Mouse (Mus musculus): ENCODE results near the gene Pdgfb. TPM values are rescaled to one million over a fixed set of nuclear protein-coding genes. Genes with fewer than 3 reads are reported as not detected.
A peak's percentile ranks its signal among the peaks of the same experiment; 100 is the strongest.

Pdgfb gene
- 32.2 and 33.7 TPM in 2 replicates for total RNA-seq (2014; rRNA removed; ENCODE audit: low replicate concordance)
- polyA plus RNA-seq (2015; fragmentation: Nextera tagmentation; extraction: Ambion mirVana), result 3.3 and 3.5 TPM in 2 replicates

DNA sequence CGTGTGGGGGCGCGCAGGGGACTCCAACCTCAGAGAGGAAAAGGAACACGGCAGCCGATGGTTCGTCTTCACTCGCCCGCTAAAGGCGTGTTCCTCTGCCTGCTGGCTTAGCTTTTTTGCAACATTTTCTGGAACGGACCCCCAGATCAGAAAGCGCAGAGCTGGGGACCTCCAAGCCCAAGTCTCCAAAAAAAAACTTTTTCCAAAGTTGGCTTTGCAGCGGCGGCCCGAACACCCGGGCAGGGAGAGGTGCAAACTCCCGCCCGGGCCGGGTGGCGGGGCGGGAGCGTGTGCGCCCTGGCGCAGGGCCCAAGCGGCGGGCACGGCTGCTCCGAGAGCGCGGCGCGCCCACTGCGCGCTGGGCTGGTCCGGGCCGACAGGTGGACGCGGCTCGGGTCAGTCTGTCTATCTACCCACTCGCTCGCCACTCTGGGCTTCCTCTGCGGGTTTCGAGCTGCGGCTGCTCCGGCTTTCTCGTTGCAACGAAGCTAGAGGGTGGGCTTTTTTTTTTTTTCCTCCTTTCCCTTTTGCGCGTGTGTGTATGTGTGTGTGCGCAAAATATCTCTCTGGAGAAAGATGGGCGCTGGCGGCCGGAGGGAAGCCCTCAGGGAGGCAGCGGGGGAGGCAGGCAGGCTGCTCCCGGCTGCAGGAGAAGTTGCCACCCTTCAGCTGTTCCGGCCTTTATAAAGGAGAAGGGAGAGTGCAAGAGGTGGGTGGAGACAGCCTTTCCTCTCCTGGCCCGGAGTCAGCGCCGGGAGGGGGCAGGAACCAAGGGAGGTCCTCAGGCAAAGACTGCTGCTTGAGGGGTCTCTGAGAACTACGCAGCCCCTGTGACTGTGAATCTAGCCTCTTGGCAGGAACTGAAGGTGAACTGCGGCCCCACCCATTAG, at the start of gene Pdgfb:
Gene Pdgfb, minus strand, starts transcription at position 657 of the 890 bp plus-strand sequence.
- Histone ChIP-seq H3K27ac (ENCODE audit: low read depth) (peak within 1 kb of the TSS; percentile 56), H3K4me1 (ENCODE audit: control insufficient read depth, insufficient read depth) (peaks cover 25% of the 10 kb centered on the region), H3K4me2 (ENCODE audit: low read depth, low read length) (peak within 1 kb of the TSS; percentile 81), H3K36me3 (replicated peaks; ENCODE audit: control insufficient read depth, insufficient read depth, low read length) (no peaks in the 10 kb centered on the region), H3K27me3 (ENCODE audit: control insufficient read depth, insufficient read depth, low read length) (peaks cover 50% of the 10 kb centered on the region), H3K9ac (replicated peaks; ENCODE audit: low read depth, low read length) (peak within 1 kb of the TSS; percentile 79), H3K4me3 (ENCODE audit: low read depth, low read length) (peak within 1 kb of the TSS; percentile 56), H3K9me3 (replicated peaks; ENCODE audit: control insufficient read depth, low read length) (no peaks in the 10 kb centered on the region)
- 0 out of 2 replicates have a peak, but pooled peaks have one; percentile 16 for TF ChIP-seq EP300 (IDR thresholded peaks at IDR 0.05; ENCODE audit: low read depth)
- no peak for TF ChIP-seq CTCF (IDR thresholded peaks at IDR 0.05; ENCODE audit: low read depth)
- ATAC-seq (ENCODE audit: insufficient read depth, low read depth) (peak; percentile 50), DNase-seq (ENCODE audit: low spot score) (peak; percentile 57)
- 2% methylated on average over 58 of the region's 60 CpGs for WGBS

DNA sequence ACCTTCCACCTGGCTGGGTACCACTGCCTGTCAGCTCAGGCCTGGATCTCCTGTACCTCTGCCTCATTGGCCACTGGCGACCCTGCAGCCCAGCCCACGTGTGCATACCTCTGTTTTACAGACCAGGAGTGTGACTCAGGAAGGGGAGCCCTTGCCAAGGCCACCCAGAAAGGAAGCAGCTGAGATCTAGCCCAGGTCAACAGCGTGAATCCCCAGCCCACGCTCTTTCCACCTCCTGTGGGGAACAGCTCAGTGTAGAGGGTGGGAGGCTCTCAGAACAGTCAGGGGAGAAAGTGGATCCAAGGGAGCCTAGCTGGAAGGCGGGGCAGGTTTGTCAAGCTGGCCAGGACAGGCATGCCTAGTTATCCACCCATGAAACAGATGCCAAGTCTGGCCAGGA, 48.0 kb upstream of the Pdgfb start:
- no peak overlapping the region for H3K27ac ChIP-seq (ENCODE audit: low read depth)
- no peaks in the 10 kb centered on the region for H3K4me1 ChIP-seq (ENCODE audit: control insufficient read depth, insufficient read depth)
- no peaks in the 10 kb centered on the region for H3K27me3 ChIP-seq (ENCODE audit: control insufficient read depth, insufficient read depth, low read length)
- no peak overlapping the region for H3K9ac ChIP-seq (replicated peaks; ENCODE audit: low read depth, low read length)
- no peak overlapping the region for H3K4me2 ChIP-seq (ENCODE audit: low read depth, low read length)
- DNase-seq (ENCODE audit: low spot score), result no peak
- no peaks in the 10 kb centered on the region for H3K36me3 ChIP-seq (replicated peaks; ENCODE audit: control insufficient read depth, insufficient read depth, low read length)
- TF ChIP-seq CTCF (IDR thresholded peaks at IDR 0.05; ENCODE audit: low read depth) (no peak), EP300 (IDR thresholded peaks at IDR 0.05; ENCODE audit: low read depth) (no peak)
- 49% methylated on average over 5 of the region's 5 CpGs for WGBS
- no peak overlapping the region for H3K4me3 ChIP-seq (ENCODE audit: low read depth, low read length)
- H3K9me3 ChIP-seq (replicated peaks; ENCODE audit: control insufficient read depth, low read length), result no peaks in the 10 kb centered on the region
- ATAC-seq (ENCODE audit: insufficient read depth, low read depth), result no peak

DNA sequence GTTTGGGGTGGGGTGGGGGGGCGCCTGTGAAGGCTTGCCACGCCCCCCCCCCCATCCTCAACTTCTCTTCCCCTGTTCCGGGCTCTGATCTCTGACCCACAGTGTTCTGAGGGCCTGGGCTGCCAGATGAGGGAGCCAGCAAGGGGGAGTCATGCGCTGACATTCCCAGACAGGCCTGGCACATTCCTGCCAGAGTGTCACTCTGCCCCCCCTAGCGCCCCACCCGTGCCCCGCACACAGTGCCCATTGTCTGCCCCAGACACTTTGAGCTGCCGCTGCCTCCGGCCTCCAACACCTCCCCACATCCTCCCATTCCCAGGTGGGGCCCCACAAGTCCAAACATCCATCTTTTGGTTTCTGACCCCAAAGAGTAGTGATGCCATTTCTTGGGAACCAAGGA, 47.6 kb upstream of the Pdgfb start:
- TF ChIP-seq CTCF (IDR thresholded peaks at IDR 0.05; ENCODE audit: low read depth) (no peak), EP300 (IDR thresholded peaks at IDR 0.05; ENCODE audit: low read depth) (no peak)
- Histone ChIP-seq H3K27me3 (ENCODE audit: control insufficient read depth, insufficient read depth, low read length) (no peaks in the 10 kb centered on the region), H3K4me3 (ENCODE audit: low read depth, low read length) (no peak overlapping the region), H3K27ac (ENCODE audit: low read depth) (no peak overlapping the region), H3K9me3 (replicated peaks; ENCODE audit: control insufficient read depth, low read length) (no peaks in the 10 kb centered on the region), H3K36me3 (replicated peaks; ENCODE audit: control insufficient read depth, insufficient read depth, low read length) (no peaks in the 10 kb centered on the region), H3K4me1 (ENCODE audit: control insufficient read depth, insufficient read depth) (no peaks in the 10 kb centered on the region), H3K4me2 (ENCODE audit: low read depth, low read length) (no peak overlapping the region), H3K9ac (replicated peaks; ENCODE audit: low read depth, low read length) (no peak overlapping the region)
- DNase-seq (ENCODE audit: low spot score) (no peak), ATAC-seq (ENCODE audit: insufficient read depth, low read depth) (no peak)
- WGBS, result 66% methylated on average over 8 of the region's 9 CpGs

DNA sequence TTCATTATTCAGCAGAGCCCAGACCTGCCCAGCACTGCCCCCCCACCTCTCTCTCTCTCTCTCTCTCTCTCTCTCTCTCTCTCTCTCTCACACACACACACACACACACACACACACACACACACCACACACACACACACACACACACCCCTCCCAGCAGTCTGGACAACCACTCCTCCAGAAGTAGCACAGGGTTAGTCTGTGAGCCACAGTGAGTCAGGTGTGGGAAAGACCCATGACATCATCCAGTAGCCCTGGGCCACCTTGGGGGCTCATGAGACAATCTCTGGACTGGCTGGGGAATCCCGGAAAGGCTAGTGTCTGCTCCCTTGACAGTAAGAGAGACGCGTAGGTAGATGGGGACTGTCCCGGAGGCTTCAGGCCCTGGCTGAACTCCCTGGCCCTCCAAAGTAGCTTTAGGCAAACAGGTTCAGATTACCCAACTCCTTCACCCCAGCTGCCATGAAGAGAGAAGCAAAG, 46.3 kb upstream of the Pdgfb start:
- Histone ChIP-seq H3K27me3 (ENCODE audit: control insufficient read depth, insufficient read depth, low read length) (no peaks in the 10 kb centered on the region), H3K9ac (replicated peaks; ENCODE audit: low read depth, low read length) (no peak overlapping the region), H3K4me3 (ENCODE audit: low read depth, low read length) (no peak overlapping the region), H3K27ac (ENCODE audit: low read depth) (no peak overlapping the region), H3K4me1 (ENCODE audit: control insufficient read depth, insufficient read depth) (no peaks in the 10 kb centered on the region), H3K4me2 (ENCODE audit: low read depth, low read length) (no peak overlapping the region), H3K36me3 (replicated peaks; ENCODE audit: control insufficient read depth, insufficient read depth, low read length) (no peaks in the 10 kb centered on the region), H3K9me3 (replicated peaks; ENCODE audit: control insufficient read depth, low read length) (no peaks in the 10 kb centered on the region)
- no peak for ATAC-seq (ENCODE audit: insufficient read depth, low read depth)
- TF ChIP-seq EP300 (IDR thresholded peaks at IDR 0.05; ENCODE audit: low read depth), result no peak
- TF ChIP-seq CTCF (IDR thresholded peaks at IDR 0.05; ENCODE audit: low read depth), result no peak
- DNase-seq (ENCODE audit: low spot score), result no peak
- 76% methylated on average over 4 of the region's 4 CpGs for WGBS

DNA sequence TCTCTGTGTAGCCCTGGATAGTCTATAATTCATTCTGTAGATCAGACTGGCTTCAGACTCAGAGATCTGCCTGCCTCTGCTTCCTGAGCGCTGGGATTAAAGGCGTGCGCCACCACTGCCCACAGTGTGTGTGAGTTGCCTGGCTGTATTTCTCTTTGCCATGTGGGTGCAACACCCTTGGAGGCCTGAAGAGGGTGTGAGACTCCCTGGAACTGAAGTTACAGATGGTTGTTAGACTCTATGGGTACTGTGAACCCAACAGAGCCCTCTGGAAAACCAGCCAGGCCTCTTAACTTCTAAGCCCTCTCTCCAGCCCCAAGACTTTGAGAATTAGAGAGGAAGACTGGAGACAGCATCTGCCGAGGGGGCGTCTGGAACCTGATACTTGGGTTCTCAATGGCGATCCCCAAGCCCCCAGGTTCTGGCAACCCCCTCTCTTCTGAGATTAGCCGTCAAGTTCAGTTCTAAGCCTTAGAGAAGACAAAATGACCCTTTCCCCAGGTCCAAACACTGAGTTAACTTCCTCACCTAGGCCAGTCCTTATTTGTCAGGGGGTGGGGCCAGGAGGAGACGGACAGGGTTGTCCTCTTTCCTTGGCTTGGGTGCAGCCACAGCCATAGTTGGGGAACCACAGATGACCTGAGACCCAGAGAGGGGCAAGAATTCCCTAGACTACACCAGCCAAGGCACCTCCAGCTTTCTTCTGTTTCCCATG, 45.7 kb upstream of the Pdgfb start:
- TF ChIP-seq EP300 (IDR thresholded peaks at IDR 0.05; ENCODE audit: low read depth) (no peak), CTCF (IDR thresholded peaks at IDR 0.05; ENCODE audit: low read depth) (no peak)
- no peaks in the 10 kb centered on the region for H3K9me3 ChIP-seq (replicated peaks; ENCODE audit: control insufficient read depth, low read length)
- DNase-seq (ENCODE audit: low spot score) (no peak), ATAC-seq (ENCODE audit: insufficient read depth, low read depth) (no peak)
- H3K4me1 ChIP-seq (ENCODE audit: control insufficient read depth, insufficient read depth), result no peaks in the 10 kb centered on the region
- WGBS, result 91% methylated on average over 8 of the region's 8 CpGs
- H3K36me3 ChIP-seq (replicated peaks; ENCODE audit: control insufficient read depth, insufficient read depth, low read length), result no peaks in the 10 kb centered on the region
- no peak overlapping the region for H3K4me2 ChIP-seq (ENCODE audit: low read depth, low read length)
- no peak overlapping the region for H3K9ac ChIP-seq (replicated peaks; ENCODE audit: low read depth, low read length)
- no peaks in the 10 kb centered on the region for H3K27me3 ChIP-seq (ENCODE audit: control insufficient read depth, insufficient read depth, low read length)
- H3K4me3 ChIP-seq (ENCODE audit: low read depth, low read length), result no peak overlapping the region
- no peak overlapping the region for H3K27ac ChIP-seq (ENCODE audit: low read depth)

Measured in heart, postnatal 0 days (tissue).